Comparison of ENCODE assay signal across 11 mouse cellular contexts in the genomic region with DNA sequence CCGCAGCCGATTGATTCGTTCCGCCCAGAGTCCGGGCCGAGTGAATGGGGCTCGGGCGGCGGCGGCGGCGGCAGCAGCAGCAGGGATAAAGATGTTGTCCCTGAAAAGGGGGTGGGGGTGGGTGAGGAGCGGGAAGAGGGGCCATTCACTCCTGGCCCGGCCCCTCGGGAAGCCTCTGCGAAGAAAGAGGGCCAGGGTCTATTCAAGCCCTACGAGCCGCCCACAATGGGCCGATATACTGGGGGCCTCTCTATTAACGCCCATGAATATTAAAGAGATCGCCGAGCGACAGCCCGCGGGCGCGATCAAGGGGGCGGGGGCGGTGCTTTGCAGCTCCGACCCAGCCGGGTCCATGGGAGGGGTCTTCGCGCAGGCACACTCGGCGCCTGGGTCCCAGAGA. TPM values are rescaled to one million over a fixed set of nuclear protein-coding genes. Genes with fewer than 3 reads are reported as not detected.
DNase-seq lines count a peak whose midpoint lies in the region; ATAC-seq and TF ChIP-seq lines count a peak whose summit lies in the region.
"Had no signal": no experiment of that assay in that cellular context is flagged by ENCODE, and none has a peak within 500 bp of the region (broad histone marks: within the 10 kb centered on the region; RNA-seq: fewer than 3 reads in every experiment).

No protein-coding gene starts in this region.

- H3K9ac ChIP-seq in embryonic facial prominence, embryonic 13.5 days = peak overlapping the region; percentile 44; the same call in 1 of the 2 replicates
- H3K9ac ChIP-seq in intestine, embryonic 16.5 days (ENCODE audit: low read depth, low read length) = no peak overlapping the region
- H3K9ac ChIP-seq in heart, adult 2 months (ENCODE audit: low read depth, low read length) = no peak overlapping the region

- intact Hi-C loops in left cerebral cortex, postnatal 4 days (cut with DNase I) = no loop called here
- intact Hi-C loops in heart, adult 2 months (cut with DNase I) = no loop called here

- H3K4me3 ChIP-seq in embryonic facial prominence, embryonic 13.5 days = peak overlapping the region; percentile 33
- H3K4me3 ChIP-seq in intestine, embryonic 16.5 days (ENCODE audit: low read length) = peak overlapping the region; percentile 23
- no peak overlapping the region for H3K4me3 ChIP-seq in heart, adult 2 months

- no peaks in the 10 kb centered on the region for H3K79me2 ChIP-seq in heart, adult 2 months (replicated peaks; ENCODE audit: control insufficient read depth, insufficient read depth, low read length)

- no peak overlapping the region for H3K27ac ChIP-seq in embryonic facial prominence, embryonic 13.5 days
- no peak overlapping the region for H3K27ac ChIP-seq in intestine, embryonic 16.5 days (ENCODE audit: low read length)
- H3K27ac ChIP-seq in heart, adult 2 months = no peak overlapping the region

- peak; percentile 36 for DNase-seq in left cerebral cortex, postnatal 4 days
- DNase-seq in left cerebral cortex, adult 9 months (ENCODE audit: low spot score in 2 of 2) = no peak
- DNase-seq in retina, embryonic 14.5 days (ENCODE audit: low spot score) = peak; percentile 34
- DNase-seq in heart, adult 2 months = no peak
- DNase-seq: gastrocnemius, postnatal 14 days had no signal

- no peak for TF ChIP-seq EP300 in heart, adult 2 months (IDR thresholded peaks at IDR 0.05; ENCODE audit: insufficient read depth, low read depth, low read length)

- no peaks in the 10 kb centered on the region for H3K36me3 ChIP-seq in embryonic facial prominence, embryonic 13.5 days
- no peaks in the 10 kb centered on the region for H3K36me3 ChIP-seq in intestine, embryonic 16.5 days (ENCODE audit: control insufficient read depth, insufficient read depth, low read length)
- H3K36me3 ChIP-seq in heart, adult 2 months (ENCODE audit: control insufficient read depth, insufficient read depth, low read length) = no peaks in the 10 kb centered on the region

- no peaks in the 10 kb centered on the region for H3K9me3 ChIP-seq in embryonic facial prominence, embryonic 13.5 days
- no peaks in the 10 kb centered on the region for H3K9me3 ChIP-seq in intestine, embryonic 16.5 days (ENCODE audit: control insufficient read depth, low read length)

- H3K4me2 ChIP-seq in embryonic facial prominence, embryonic 13.5 days = peak overlapping the region; percentile 53
- H3K4me2 ChIP-seq in intestine, embryonic 16.5 days (ENCODE audit: low read depth, low read length) = 0 out of 2 replicates have a peak overlapping the region, but pooled peaks have one; percentile 16

- TF ChIP-seq POLR2A in heart, adult 2 months (IDR thresholded peaks at IDR 0.05; ENCODE audit: insufficient read depth, low read depth, low read length) = no peak

- TF ChIP-seq CTCF in heart, adult 2 months (IDR thresholded peaks at IDR 0.05) = no peak

- H3K4me1 ChIP-seq in embryonic facial prominence, embryonic 13.5 days = peaks cover 52% of the 10 kb centered on the region
- H3K4me1 ChIP-seq in intestine, embryonic 16.5 days (ENCODE audit: control insufficient read depth, insufficient read depth, low read length) = peaks cover 24% of the 10 kb centered on the region
- no peaks in the 10 kb centered on the region for H3K4me1 ChIP-seq in heart, adult 2 months (ENCODE audit: control insufficient read depth, insufficient read depth, low read length)

- ATAC-seq in embryonic facial prominence, embryonic 13.5 days (ENCODE audit: insufficient number of reproducible peaks, insufficient read depth, low FRiP score, low TSS enrichment, low read depth) = no peak
- no peak for ATAC-seq in intestine, embryonic 16.5 days
- ATAC-seq in megakaryocyte progenitor cell, adult 5-6 weeks (replicated peaks; ENCODE audit: poor library complexity) = no peak
- ATAC-seq in activated CD4-positive, CD25-positive, alpha-beta regulatory T cell, adult 4 months = no peak

- WGBS in embryonic facial prominence, embryonic 13.5 days = 1% methylated on average over 35 of the region's 35 CpGs
- under 1% methylated on average over 35 of the region's 35 CpGs for WGBS in intestine, embryonic 16.5 days
- 1% methylated on average over 35 of the region's 35 CpGs for WGBS in heart, adult 2 months

- peaks cover 100% of the 10 kb centered on the region for H3K27me3 ChIP-seq in embryonic facial prominence, embryonic 13.5 days
- peaks cover 98% of the 10 kb centered on the region for H3K27me3 ChIP-seq in intestine, embryonic 16.5 days (replicated peaks; ENCODE audit: control insufficient read depth, insufficient read depth, low read length)
- peaks cover 52% of the 10 kb centered on the region for H3K27me3 ChIP-seq in heart, adult 2 months (ENCODE audit: control insufficient read depth, insufficient read depth, low read length)

RNA-seq across cellular contexts. Expression of a gene that starts 3.1 kb away (rescaled TPM):
- total RNA-seq in left cerebral cortex, postnatal 4 days (2021) = under 1 TPM; 0.44 to 0.64 TPM
- 0.08 and 0.21 TPM in 2 replicates for polyA plus RNA-seq in embryonic facial prominence, embryonic 13.5 days (2015; fragmentation: Nextera tagmentation; extraction: Ambion mirVana)
- polyA plus RNA-seq in intestine, embryonic 16.5 days (2015; fragmentation: Nextera tagmentation; extraction: Ambion mirVana) = not detected in 2 replicates
- total RNA-seq in megakaryocyte progenitor cell, adult 5-6 weeks (2015) = not detected in 2 replicates
- not detected in 2 replicates for total RNA-seq in megakaryocyte progenitor cell, adult 5-6 weeks (2017)
- not detected for polyA plus RNA-seq in activated CD4-positive, CD25-positive, alpha-beta regulatory T cell, adult 4 months (2017; shearing (Covaris generic))
- total RNA-seq in heart, adult 2 months (2021) = not detected
- polyA plus RNA-seq in heart, adult 2 months (2012; rRNA removed) = not detected in 2 replicates
- total RNA-seq: gastrocnemius, postnatal 14 days; neutrophil, adult 5-6 weeks had no signal
- polyA plus RNA-seq: urinary bladder, adult 2 months had no signal

RNA-seq across cellular contexts. Expression of a gene that starts 33.8 kb away (rescaled TPM):
- total RNA-seq in left cerebral cortex, postnatal 4 days (2021) = 10 to 100 TPM; 28.4 to 29.0 TPM
- polyA plus RNA-seq in embryonic facial prominence, embryonic 13.5 days (2015; fragmentation: Nextera tagmentation; extraction: Ambion mirVana) = 77.0 and 83.8 TPM in 2 replicates
- 51.3 and 64.3 TPM in 2 replicates for polyA plus RNA-seq in intestine, embryonic 16.5 days (2015; fragmentation: Nextera tagmentation; extraction: Ambion mirVana)
- total RNA-seq in megakaryocyte progenitor cell, adult 5-6 weeks (2015) = 46.7 and 48.2 TPM in 2 replicates
- total RNA-seq in megakaryocyte progenitor cell, adult 5-6 weeks (2017) = 74.1 and 74.6 TPM in 2 replicates
- 10 to 100 TPM; 36.2 to 47.9 TPM for polyA plus RNA-seq in activated CD4-positive, CD25-positive, alpha-beta regulatory T cell, adult 4 months (2017; shearing (Covaris generic))
- total RNA-seq in heart, adult 2 months (2021) = 1 to 10 TPM; 8.7 to 9.0 TPM
- 5.5 and 13.1 TPM in 2 replicates for polyA plus RNA-seq in heart, adult 2 months (2012; rRNA removed)

RNA-seq across cellular contexts. Expression of a gene that starts 51.4 kb away (rescaled TPM):
- 10 to 100 TPM; 51.3 to 54.4 TPM for total RNA-seq in left cerebral cortex, postnatal 4 days (2021)
- polyA plus RNA-seq in embryonic facial prominence, embryonic 13.5 days (2015; fragmentation: Nextera tagmentation; extraction: Ambion mirVana) = 52.5 and 53.2 TPM in 2 replicates
- 25.1 and 26.2 TPM in 2 replicates for polyA plus RNA-seq in intestine, embryonic 16.5 days (2015; fragmentation: Nextera tagmentation; extraction: Ambion mirVana)
- 25.1 and 32.6 TPM in 2 replicates for total RNA-seq in megakaryocyte progenitor cell, adult 5-6 weeks (2015)
- total RNA-seq in megakaryocyte progenitor cell, adult 5-6 weeks (2017) = 20.0 and 24.3 TPM in 2 replicates
- 1 to 10 TPM; 7.4 to 8.1 TPM for polyA plus RNA-seq in activated CD4-positive, CD25-positive, alpha-beta regulatory T cell, adult 4 months (2017; shearing (Covaris generic))
- total RNA-seq in heart, adult 2 months (2021) = 10 to 100 TPM; 29.4 to 31.8 TPM
- 27.5 and 39.9 TPM in 2 replicates for polyA plus RNA-seq in heart, adult 2 months (2012; rRNA removed)

Comparison
In these comparisons a context has a peak if more than half of its experiments do, and no peak if none do; other contexts are left out.
1. DNase-seq: peak in left cerebral cortex, postnatal 4 days (single experiment) and retina, embryonic 14.5 days (single experiment); none in left cerebral cortex, adult 9 months (0 of 2) and heart, adult 2 months (0 of 2).